12 mouse cellular contexts compared by ENCODE assay signal in genomic region chr6:52955304-52955703, GRCm38 (mm10).
DNase-seq lines count a peak whose midpoint lies in the region; ATAC-seq and TF ChIP-seq lines count a peak whose summit lies in the region.
"Had no signal": no experiment of that assay in that cellular context is flagged by ENCODE, and none has a peak within 500 bp of the region (broad histone marks: within the 10 kb centered on the region; RNA-seq: fewer than 3 reads in every experiment).

No protein-coding gene starts in this region.

- no peaks in the 10 kb centered on the region for H3K79me2 ChIP-seq in liver, adult 2 months (ENCODE audit: control insufficient read depth, insufficient read depth, low read length)

- no peaks in the 10 kb centered on the region for H3K36me3 ChIP-seq in liver, adult 2 months (ENCODE audit: control insufficient read depth, insufficient read depth, low read length)
- H3K36me3 ChIP-seq in liver, embryonic 11.5 days (ENCODE audit: control insufficient read depth, insufficient read depth, low read length) = no peaks in the 10 kb centered on the region
- H3K36me3 ChIP-seq in lung, postnatal 0 days (ENCODE audit: insufficient read depth, low read length) = no peaks in the 10 kb centered on the region
- H3K36me3 ChIP-seq in stomach, postnatal 0 days (ENCODE audit: control insufficient read depth, insufficient read depth, low read length) = no peaks in the 10 kb centered on the region
- no peaks in the 10 kb centered on the region for H3K36me3 ChIP-seq in kidney, embryonic 16.5 days (ENCODE audit: insufficient read depth, low read length)
- H3K36me3 ChIP-seq: limb, embryonic 15.5 days had no signal

- H3K9me3 ChIP-seq in liver, embryonic 11.5 days (ENCODE audit: control insufficient read depth, low read length) = no peaks in the 10 kb centered on the region
- H3K9me3 ChIP-seq in lung, postnatal 0 days (ENCODE audit: low read length) = no peaks in the 10 kb centered on the region
- no peaks in the 10 kb centered on the region for H3K9me3 ChIP-seq in stomach, postnatal 0 days (ENCODE audit: control insufficient read depth, low read length)
- no peaks in the 10 kb centered on the region for H3K9me3 ChIP-seq in kidney, embryonic 16.5 days (ENCODE audit: low read length)
- H3K9me3 ChIP-seq: limb, embryonic 15.5 days had no signal

- H3K4me3 ChIP-seq in liver, adult 2 months (ENCODE audit: insufficient read depth, low read depth, low read length) = no peak overlapping the region
- no peak overlapping the region for H3K4me3 ChIP-seq in liver, embryonic 11.5 days (ENCODE audit: low read depth, low read length)
- no peak overlapping the region for H3K4me3 ChIP-seq in bone marrow macrophage, adult 2 months (ENCODE audit: insufficient read depth, low read length)
- H3K4me3 ChIP-seq in lung, postnatal 0 days (ENCODE audit: low read depth, low read length) = no peak overlapping the region
- H3K4me3 ChIP-seq in stomach, postnatal 0 days (ENCODE audit: low read depth, low read length) = no peak overlapping the region
- no peak overlapping the region for H3K4me3 ChIP-seq in kidney, embryonic 16.5 days (ENCODE audit: low read length)
- H3K4me3 ChIP-seq: limb, embryonic 15.5 days had no signal

- no peaks in the 10 kb centered on the region for H3K4me1 ChIP-seq in liver, adult 2 months (ENCODE audit: control insufficient read depth, insufficient read depth, low read length)
- H3K4me1 ChIP-seq in liver, embryonic 11.5 days (replicated peaks; ENCODE audit: control insufficient read depth, insufficient read depth, low read length) = 0 out of 2 replicates have a peak, but pooled peaks cover 3% of the 10 kb centered on the region
- H3K4me1 ChIP-seq in bone marrow macrophage, adult 2 months (ENCODE audit: control insufficient read depth, insufficient read depth, low read length) = peaks cover 23% of the 10 kb centered on the region
- no peaks in the 10 kb centered on the region for H3K4me1 ChIP-seq in lung, postnatal 0 days (ENCODE audit: insufficient read depth, low read depth, low read length)
- no peaks in the 10 kb centered on the region for H3K4me1 ChIP-seq in stomach, postnatal 0 days (replicated peaks; ENCODE audit: control insufficient read depth, insufficient read depth)
- peaks cover 17% of the 10 kb centered on the region; the same call in 1 of the 2 replicates for H3K4me1 ChIP-seq in kidney, embryonic 16.5 days (ENCODE audit: insufficient read depth, low read length)

- no peak overlapping the region for H3K27ac ChIP-seq in liver, adult 2 months (replicated peaks; ENCODE audit: insufficient read depth, low read depth, low read length)
- no peak overlapping the region for H3K27ac ChIP-seq in liver, embryonic 11.5 days (ENCODE audit: low read depth, low read length)
- peak overlapping the region; percentile 64 for H3K27ac ChIP-seq in bone marrow macrophage, adult 2 months (ENCODE audit: insufficient read depth, low read depth, low read length)
- peak overlapping the region; percentile 15; the same call in 1 of the 2 replicates for H3K27ac ChIP-seq in lung, postnatal 0 days (ENCODE audit: low read length)
- H3K27ac ChIP-seq in stomach, postnatal 0 days (replicated peaks) = no peak overlapping the region
- H3K27ac ChIP-seq in kidney, embryonic 16.5 days (ENCODE audit: low read length) = no peak overlapping the region
- H3K27ac ChIP-seq: limb, embryonic 15.5 days had no signal

- DNase-seq in liver, adult 2 months (ENCODE audit: extremely low read depth, low read depth, low spot score) = peak; percentile 22
- no peak for DNase-seq in liver, embryonic 11.5 days (ENCODE audit: low spot score)
- DNase-seq in lung, postnatal 0 days (ENCODE audit: low spot score) = peak; percentile 78
- no peak for DNase-seq in stomach, postnatal 0 days (ENCODE audit: low spot score)
- DNase-seq in kidney, postnatal 10 days = no peak
- no peak for DNase-seq in frontal cortex, postnatal 14 days (ENCODE audit: low spot score in 2 of 2)
- DNase-seq: gastrocnemius, postnatal 14 days; kidney, adult 18-20 months; midbrain, embryonic 14.5 days had no signal

- no peak for TF ChIP-seq POLR2A in liver, adult 2 months (IDR thresholded peaks at IDR 0.05; ENCODE audit: extremely low read depth, insufficient read depth, low read length)
- TF ChIP-seq POLR2A in bone marrow macrophage, adult 2 months (IDR thresholded peaks at IDR 0.05; ENCODE audit: borderline replicate concordance, low read depth, low read length) = no peak

- TF ChIP-seq EP300 in lung, postnatal 0 days (IDR thresholded peaks at IDR 0.05) = no peak
- TF ChIP-seq EP300 in stomach, postnatal 0 days (optimal IDR thresholded peaks at IDR 0.05) = no peak

- no peaks in the 10 kb centered on the region for H3K27me3 ChIP-seq in liver, adult 2 months (ENCODE audit: control insufficient read depth, insufficient read depth, low read length)
- H3K27me3 ChIP-seq in liver, embryonic 11.5 days (replicated peaks; ENCODE audit: control insufficient read depth, insufficient read depth, low read length) = no peaks in the 10 kb centered on the region
- no peaks in the 10 kb centered on the region for H3K27me3 ChIP-seq in lung, postnatal 0 days (replicated peaks; ENCODE audit: insufficient read depth, low read length)
- no peaks in the 10 kb centered on the region for H3K27me3 ChIP-seq in stomach, postnatal 0 days (ENCODE audit: control insufficient read depth, insufficient read depth, low read length)
- no peaks in the 10 kb centered on the region for H3K27me3 ChIP-seq in kidney, embryonic 16.5 days (ENCODE audit: insufficient read depth, low read length)
- H3K27me3 ChIP-seq: limb, embryonic 15.5 days had no signal

- WGBS in liver, adult 2 months = 52% methylated on average over 2 of the region's 2 CpGs
- 41% methylated on average over 2 of the region's 2 CpGs for WGBS in liver, embryonic 11.5 days
- 32% methylated on average over 2 of the region's 2 CpGs for WGBS in lung, postnatal 0 days
- 43% methylated on average over 2 of the region's 2 CpGs for WGBS in stomach, postnatal 0 days
- 76% methylated on average over 2 of the region's 2 CpGs for WGBS in kidney, embryonic 16.5 days

- TF ChIP-seq CTCF in liver, adult 2 months (IDR thresholded peaks at IDR 0.05; ENCODE audit: low read depth, low read length) = no peak
- TF ChIP-seq CTCF in bone marrow macrophage, adult 2 months (IDR thresholded peaks at IDR 0.05; ENCODE audit: low read depth, low read length) = no peak
- no peak for TF ChIP-seq CTCF in lung, postnatal 0 days (IDR thresholded peaks at IDR 0.05)
- TF ChIP-seq CTCF in stomach, postnatal 0 days (IDR thresholded peaks at IDR 0.05; ENCODE audit: low read depth) = no peak

- H3K9ac ChIP-seq in liver, adult 2 months (ENCODE audit: low read depth, low read length) = no peak overlapping the region
- no peak overlapping the region for H3K9ac ChIP-seq in liver, embryonic 11.5 days (ENCODE audit: low read depth, low read length)
- no peak overlapping the region for H3K9ac ChIP-seq in lung, postnatal 0 days (replicated peaks; ENCODE audit: low read depth)
- no peak overlapping the region for H3K9ac ChIP-seq in stomach, postnatal 0 days (ENCODE audit: low read length)
- no peak overlapping the region for H3K9ac ChIP-seq in kidney, embryonic 16.5 days (replicated peaks; ENCODE audit: low read length)
- H3K9ac ChIP-seq: limb, embryonic 15.5 days had no signal

- H3K4me2 ChIP-seq in liver, embryonic 11.5 days = no peak overlapping the region
- H3K4me2 ChIP-seq in lung, postnatal 0 days (replicated peaks; ENCODE audit: low read depth, low read length) = no peak overlapping the region
- H3K4me2 ChIP-seq in stomach, postnatal 0 days (replicated peaks; ENCODE audit: low read depth) = no peak overlapping the region
- no peak overlapping the region for H3K4me2 ChIP-seq in kidney, embryonic 16.5 days (replicated peaks; ENCODE audit: low read depth, low read length)
- H3K4me2 ChIP-seq: limb, embryonic 15.5 days had no signal

- ATAC-seq in liver, embryonic 11.5 days (replicated peaks; ENCODE audit: low FRiP score) = no peak
- peak; percentile 44 for ATAC-seq in lung, postnatal 0 days
- ATAC-seq in stomach, postnatal 0 days (ENCODE audit: low FRiP score, low TSS enrichment) = peak; percentile 35; the same call in 1 of the 2 replicates
- ATAC-seq in kidney, embryonic 16.5 days (ENCODE audit: low FRiP score, low TSS enrichment) = no peak

Comparison
In these comparisons a context has a peak if more than half of its experiments do, and no peak if none do; other contexts are left out.
1. DNase-seq: peak in liver, adult 2 months (single experiment) and lung, postnatal 0 days (single experiment); none in liver, embryonic 11.5 days (single experiment), stomach, postnatal 0 days (single experiment), kidney, postnatal 10 days (single experiment) and frontal cortex, postnatal 14 days (0 of 2).
2. H3K27ac ChIP-seq: peak in bone marrow macrophage, adult 2 months (single experiment) and lung, postnatal 0 days (single experiment); none in liver, adult 2 months (single experiment), liver, embryonic 11.5 days (single experiment), stomach, postnatal 0 days (single experiment) and kidney, embryonic 16.5 days (single experiment).
3. ATAC-seq: peak in lung, postnatal 0 days (single experiment) and stomach, postnatal 0 days (single experiment); none in liver, embryonic 11.5 days (single experiment) and kidney, embryonic 16.5 days (single experiment).